In genomic region chr3:68267905-68268304, GRCm38 (mm10) we compare ENCODE assay signal across 24 mouse cellular contexts.
"Had no signal": no experiment of that assay in that cellular context is flagged by ENCODE, and none has a peak within 500 bp of the region (broad histone marks: within the 10 kb centered on the region; RNA-seq: fewer than 3 reads in every experiment).

No protein-coding gene starts in this region.

- ATAC-seq: hindbrain, postnatal 0 days; intestine, embryonic 16.5 days; liver, embryonic 12.5 days had no signal

- DNase-seq: gastrocnemius, postnatal 14 days; gastrocnemius, postnatal 36 days; heart, adult 11 months; heart, adult 2 months; heart, postnatal 14 days; heart, postnatal 36 days; kidney, adult 11 months; kidney, adult 2 months; kidney, adult 9 months; kidney, postnatal 14 days; kidney, postnatal 36 days; left cerebral cortex, postnatal 4 days had no signal

- H3K27ac ChIP-seq: heart, adult 2 months; heart, embryonic 13.5 days; heart, embryonic 15.5 days; hindbrain, embryonic 13.5 days; hindbrain, embryonic 15.5 days; hindbrain, postnatal 0 days; kidney, embryonic 15.5 days; kidney, postnatal 0 days; limb, embryonic 13.5 days; limb, embryonic 15.5 days; liver, embryonic 12.5 days; liver, embryonic 14.5 days had no signal

- H3K4me3 ChIP-seq: heart, adult 2 months; heart, embryonic 13.5 days; heart, embryonic 15.5 days; hindbrain, embryonic 13.5 days; hindbrain, embryonic 15.5 days; kidney, embryonic 15.5 days; limb, embryonic 13.5 days; limb, embryonic 15.5 days; liver, embryonic 12.5 days had no signal
